Mouse (Mus musculus) kidney, postnatal 0 days (tissue): ENCODE results near the gene Efr3b. TPM values are rescaled to one million over a fixed set of nuclear protein-coding genes. Genes with fewer than 3 reads are reported as not detected.
A peak's percentile ranks its signal among the peaks of the same experiment; 100 is the strongest.

Experiments
- ATAC-seq: fragments of 200-750 bp; cut with Nextera tagmentation; replicated peaks from 2 replicates; pipeline ENCODE4 v1.8.0; 2017; ENCODE audit warnings: low read depth, moderate number of reproducible peaks, moderate TSS enrichment, moderate library complexity; ENCODE audit not compliant: low FRiP score
- DNase-seq: peaks from one replicate; pipeline ENCODE4 v3.0.0-alpha.2; 2016; ENCODE audit warnings: low spot score
- H3K27ac ChIP-seq: fragments of 300-500 bp; sonication (generic); 2 replicates; pipeline ENCODE4 v1.5.1; 2014; ENCODE audit warnings: mild to moderate bottlenecking
- H3K27me3 ChIP-seq: fragments of 300-500 bp; sonication (generic); 2 replicates; pipeline ENCODE4 v1.6.1; 2014; ENCODE audit warnings: low read length, mixed read lengths; ENCODE audit not compliant: insufficient read depth
- H3K36me3 ChIP-seq: fragments of 300-500 bp; sonication (generic); 2 replicates; pipeline ENCODE4 v1.6.1; 2014; ENCODE audit warnings: low read length, mixed read lengths; ENCODE audit not compliant: insufficient read depth
- H3K4me1 ChIP-seq: fragments of 300-500 bp; sonication (generic); replicated peaks from 2 replicates; pipeline ENCODE4 v1.6.1; 2014; ENCODE audit warnings: antibody characterized with exemption, low read length, mixed read lengths; ENCODE audit not compliant: insufficient read depth
- H3K4me2 ChIP-seq: fragments of 300-500 bp; sonication (generic); 2 replicates; pipeline ENCODE4 v1.6.1; 2014; ENCODE audit warnings: mild to moderate bottlenecking, low read length, moderate library complexity, mixed read lengths
- H3K4me3 ChIP-seq: fragments of 300-500 bp; sonication (generic); replicated peaks from 2 replicates; pipeline ENCODE4 v1.5.1; 2014; ENCODE audit warnings: low read depth, low read length
- H3K9ac ChIP-seq: fragments of 300-500 bp; sonication (generic); 2 replicates; pipeline ENCODE4 v1.6.1; 2014; ENCODE audit warnings: low read depth, low read length
- H3K9me3 ChIP-seq: fragments of 300-500 bp; sonication (generic); replicated peaks from 2 replicates; pipeline ENCODE4 v1.6.1; 2016; ENCODE audit warnings: low read length, inconsistent platforms, mixed read lengths
- CTCF ChIP-seq: IDR thresholded peaks from 2 replicates; pipeline ENCODE4 v1.5.1; 2016; ENCODE audit warnings: antibody characterized with exemption, low read depth, mild to moderate bottlenecking, moderate library complexity
- WGBS: fragments of 180-500 bp; shearing (Covaris S2); extraction: QIAGEN DNeasy Blood & Tissue Kit; methylation state at CpG from one replicate; pipeline ENCODE4 v1.1.7; 2014; 5-methylcytosine and 5-hydroxymethylcytosine counted together
- polyA plus RNA-seq: library from polyadenylated mRNA; unstranded; fragments of >200 nt; fragmentation: Nextera tagmentation; extraction: Ambion mirVana; gene quantifications from 2 replicates; pipeline ENCODE4 v1.2.1, GENCODE M21; 2015

Gene Efr3b
- polyA plus RNA-seq, 1 experiment from 2014 or later, result 1.1 TPM

DNA sequence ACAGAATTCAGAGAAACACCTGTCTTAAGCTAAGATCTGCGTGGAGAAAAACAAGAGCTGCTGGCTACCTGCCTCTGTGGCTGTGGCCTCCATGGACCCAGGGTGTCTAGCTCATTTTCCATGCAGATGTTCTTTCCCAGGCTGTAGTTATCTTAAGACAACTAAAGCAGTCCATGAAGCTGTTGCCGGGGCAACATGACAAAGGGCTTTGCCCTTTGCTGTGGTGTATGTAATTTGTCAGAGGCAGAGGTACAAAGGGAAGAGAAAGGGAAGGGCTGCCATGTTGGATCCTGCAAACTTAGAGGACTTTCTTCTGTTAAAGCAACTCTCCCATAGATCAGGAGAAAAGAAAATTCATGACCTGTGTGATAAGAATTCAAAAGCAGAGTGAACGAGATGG lies 47.7 kb downstream of the Efr3b start:
- Histone ChIP-seq H3K27ac (no peak overlapping the region), H3K4me2 (no peak overlapping the region), H3K36me3 (no peaks in the 10 kb centered on the region), H3K27me3 (no peaks in the 10 kb centered on the region), H3K4me1 (no peaks in the 10 kb centered on the region), H3K4me3 (no peak overlapping the region), H3K9ac (no peak overlapping the region), H3K9me3 (no peaks in the 10 kb centered on the region)
- ATAC-seq (no peak), DNase-seq (no peak)
- TF ChIP-seq CTCF, result no peak
- WGBS, result 80% methylated on average over 3 of the region's 3 CpGs

GRCm38 (mm10) chr12:3989943-3990342 lies 48.8 kb downstream of the Efr3b start:
- H3K27me3 ChIP-seq, result no peaks in the 10 kb centered on the region
- H3K4me1 ChIP-seq, result no peaks in the 10 kb centered on the region
- ATAC-seq, result no peak
- DNase-seq, result no peak
- no peak overlapping the region for H3K9ac ChIP-seq
- H3K4me3 ChIP-seq, result no peak overlapping the region
- no peak overlapping the region for H3K27ac ChIP-seq
- TF ChIP-seq CTCF, result no peak
- 30% methylated on average over 2 of the region's 2 CpGs for WGBS
- no peaks in the 10 kb centered on the region for H3K36me3 ChIP-seq
- H3K9me3 ChIP-seq, result no peaks in the 10 kb centered on the region
- no peak overlapping the region for H3K4me2 ChIP-seq

DNA sequence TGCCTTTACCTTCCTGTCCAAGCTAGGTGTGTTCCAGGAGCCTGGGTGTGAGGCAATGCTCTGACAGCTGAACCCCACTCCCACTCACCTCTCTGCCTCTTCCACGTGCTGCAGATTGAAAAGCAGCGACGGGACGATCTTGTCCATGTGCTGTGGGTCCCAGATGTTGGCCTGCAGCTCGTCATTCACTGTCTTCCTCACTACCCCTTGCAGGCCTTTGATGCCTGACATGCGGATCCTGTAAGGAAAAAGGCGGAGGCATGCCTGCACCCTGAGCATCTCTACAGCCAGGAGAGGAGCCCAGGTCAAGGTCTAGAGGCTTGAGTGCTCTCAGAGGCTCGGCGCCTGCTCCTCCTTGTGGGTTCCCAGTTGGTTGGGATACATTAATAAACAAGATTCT lies 54.3 kb downstream of the Efr3b start:
- Histone ChIP-seq H3K9ac (no peak overlapping the region), H3K36me3 (no peaks in the 10 kb centered on the region), H3K4me3 (no peak overlapping the region), H3K27me3 (no peaks in the 10 kb centered on the region), H3K9me3 (no peaks in the 10 kb centered on the region), H3K27ac (no peak overlapping the region), H3K4me1 (0 out of 2 replicates have a peak, but pooled peaks cover 5% of the 10 kb centered on the region), H3K4me2 (no peak overlapping the region)
- DNase-seq (no peak), ATAC-seq (no peak)
- WGBS, result 79% methylated on average over 9 of the region's 9 CpGs
- TF ChIP-seq CTCF, result no peak

DNA sequence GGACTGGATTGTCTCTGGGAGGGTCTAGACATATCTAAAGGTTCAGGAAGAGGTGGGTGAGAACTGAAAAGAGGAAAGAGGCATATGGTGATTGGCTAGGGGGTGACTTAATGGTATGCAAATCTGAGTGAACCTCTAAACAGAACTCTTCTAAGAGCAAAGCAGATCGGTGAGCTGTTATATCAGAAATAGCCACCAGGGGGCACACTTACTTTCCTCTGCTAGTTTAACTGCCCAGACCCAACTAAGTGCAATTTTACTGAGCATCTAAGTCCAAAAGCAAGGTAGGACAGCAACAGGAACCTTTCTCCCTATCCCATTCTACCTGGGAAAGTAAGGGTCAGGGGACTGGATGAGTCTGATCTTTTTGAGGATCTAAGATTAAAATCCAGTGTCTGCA lies 55.0 kb downstream of the Efr3b start:
- 4% methylated on average over 1 of the region's 1 CpGs for WGBS

GRCm38 (mm10) chr12:3982257-3982656 lies 56.5 kb downstream of the Efr3b start:
- DNase-seq (peak; percentile 14), ATAC-seq (no peak)
- Histone ChIP-seq H3K27ac (no peak overlapping the region), H3K4me3 (peak overlapping the region; percentile 44; the same call in 1 of the 2 replicates), H3K4me1 (0 out of 2 replicates have a peak, but pooled peaks cover 5% of the 10 kb centered on the region), H3K9me3 (no peaks in the 10 kb centered on the region), H3K36me3 (no peaks in the 10 kb centered on the region), H3K4me2 (peak overlapping the region; percentile 94), H3K27me3 (no peaks in the 10 kb centered on the region), H3K9ac (no peak overlapping the region)
- 25% methylated on average over 6 of the region's 6 CpGs for WGBS
- TF ChIP-seq CTCF, result no peak

More for the DNA sequence above, 55.0 kb downstream of the Efr3b start:
- no peak overlapping the region for H3K9ac ChIP-seq
- H3K27ac ChIP-seq, result no peak overlapping the region
- ATAC-seq, result no peak
- no peaks in the 10 kb centered on the region for H3K27me3 ChIP-seq
- H3K4me2 ChIP-seq, result no peak overlapping the region
- no peak overlapping the region for H3K4me3 ChIP-seq
- H3K9me3 ChIP-seq, result no peaks in the 10 kb centered on the region
- peak; percentile 90 for TF ChIP-seq CTCF
- H3K36me3 ChIP-seq, result no peaks in the 10 kb centered on the region
- H3K4me1 ChIP-seq, result 0 out of 2 replicates have a peak, but pooled peaks cover 5% of the 10 kb centered on the region
- peak; percentile 79 for DNase-seq

GRCm38 (mm10) chr12:3981350-3982131 lies 57.2 kb downstream of the Efr3b start:
- no peak for TF ChIP-seq CTCF

More at GRCm38 (mm10) chr12:3981350-3982131, 57.2 kb downstream of the Efr3b start:
- H3K9me3 ChIP-seq, result no peaks in the 10 kb centered on the region
- DNase-seq (peak; percentile 99), ATAC-seq (peak; percentile 95)
- no peaks in the 10 kb centered on the region for H3K27me3 ChIP-seq
- peak overlapping the region; percentile 56 for H3K9ac ChIP-seq
- 0 out of 2 replicates have a peak, but pooled peaks cover 5% of the 10 kb centered on the region for H3K4me1 ChIP-seq
- WGBS, result under 1% methylated on average over 41 of the region's 41 CpGs
- H3K27ac ChIP-seq, result peak overlapping the region; percentile 48; the same call in 1 of the 2 replicates
- H3K36me3 ChIP-seq, result no peaks in the 10 kb centered on the region
- peak overlapping the region; percentile 44 for H3K4me3 ChIP-seq
- peak overlapping the region; percentile 94 for H3K4me2 ChIP-seq
